Mouse (Mus musculus) activated CD4-positive, CD25-positive, alpha-beta regulatory T cell, adult 4 months (primary cell): ENCODE data around the gene Dab2ip. TPM values are rescaled to one million over a fixed set of nuclear protein-coding genes. Genes with fewer than 3 reads are reported as not detected.

Experiments used
- ATAC-seq: one replicate; pipeline ENCODE4 v1.8.0; 2017
- polyA plus RNA-seq, 2 experiments: library from polyadenylated mRNA; unstranded; fragments of 100-300 nt; shearing (Covaris generic); gene quantifications; one replicate each; pipeline ENCODE4 v1.2.1; 2017

Dab2ip gene
- polyA plus RNA-seq, 2 experiments from 2014 or later, result 0.26 to 0.68 TPM

DNA sequence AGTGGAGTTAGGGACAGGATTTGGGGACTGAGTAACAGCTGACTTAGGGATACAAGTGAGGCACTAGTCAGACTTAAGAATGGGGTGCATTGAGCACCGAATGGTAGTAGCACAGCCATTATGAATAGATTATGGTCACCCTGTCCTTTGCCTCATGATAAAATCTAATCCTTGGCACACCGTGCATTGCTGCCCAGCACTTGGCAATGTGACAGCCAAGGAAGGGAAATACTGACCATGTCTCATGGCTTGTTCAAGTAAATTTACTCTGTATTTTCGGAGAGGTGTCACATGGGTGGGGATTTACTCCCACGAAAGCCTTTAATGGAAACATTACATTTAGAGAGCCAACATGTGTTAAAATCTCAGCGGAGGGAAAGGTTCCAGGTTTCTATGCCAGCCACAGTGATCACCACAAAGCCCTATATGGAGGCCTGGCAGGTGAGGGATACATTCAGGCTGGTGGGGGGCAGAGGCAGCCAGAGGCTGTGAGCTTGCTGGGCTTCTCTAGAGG is 129.5 kb downstream of the Dab2ip start:
- ATAC-seq, result no peak

DNA sequence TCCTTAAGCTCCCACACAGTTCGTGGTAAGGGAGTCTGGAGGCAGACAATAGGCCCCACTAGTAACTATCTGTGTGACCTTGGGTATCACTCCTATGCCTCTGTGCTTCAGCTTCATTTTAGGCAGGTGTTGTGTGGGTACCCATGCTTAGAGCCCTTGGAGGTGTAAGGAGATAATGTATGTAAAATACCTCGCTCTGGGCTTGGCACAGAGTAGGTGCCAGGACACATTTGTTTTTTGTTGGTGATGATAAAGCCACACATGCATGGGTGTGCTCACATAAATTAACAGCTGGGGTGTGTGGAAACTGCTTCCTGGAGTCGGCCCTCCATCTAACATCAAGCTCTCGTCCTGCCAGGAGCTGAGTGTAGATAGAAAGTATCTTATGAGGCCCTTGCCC is 130.1 kb downstream of the Dab2ip start:
- ATAC-seq, result no peak

DNA sequence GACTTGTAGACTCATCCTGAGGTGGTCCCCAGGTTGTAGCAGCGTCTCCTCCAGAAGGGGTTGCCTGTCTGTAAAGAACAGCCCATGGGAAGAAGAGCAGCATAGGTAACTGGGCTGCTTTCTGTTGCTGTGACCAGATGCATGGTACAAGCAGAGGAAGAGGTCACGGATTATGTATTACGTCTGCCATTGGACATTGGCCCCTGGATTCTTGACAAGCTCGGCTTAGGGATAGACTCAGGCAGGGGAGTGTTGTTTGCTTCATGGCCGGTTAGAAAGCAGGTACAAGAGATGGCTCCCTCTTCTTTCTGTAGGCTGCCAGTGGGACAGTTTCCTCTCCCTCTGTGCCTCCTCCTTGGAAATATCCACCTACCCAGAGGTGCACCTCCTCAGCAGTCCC is 130.5 kb downstream of the Dab2ip start:
- no peak for ATAC-seq

DNA sequence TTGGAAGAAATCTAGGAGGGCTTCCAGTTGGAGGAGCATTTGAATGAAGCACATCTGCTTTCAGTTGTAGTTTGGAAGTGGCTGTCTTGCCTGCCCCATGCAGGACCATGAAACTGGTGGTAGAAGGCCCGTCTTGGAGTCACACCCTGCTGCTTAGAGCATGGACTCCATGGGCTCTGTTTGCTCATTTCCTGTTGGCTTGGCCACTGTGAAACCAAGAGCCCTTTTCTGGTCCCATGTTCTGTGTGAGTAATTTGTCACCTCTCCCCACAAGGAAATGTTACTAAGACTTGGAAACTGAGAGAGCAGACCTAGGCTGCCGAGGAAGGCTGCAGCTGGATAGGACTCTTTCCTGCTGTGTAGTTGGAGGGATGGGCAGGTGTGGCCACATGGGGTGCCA is 131.8 kb downstream of the Dab2ip start:
- no peak for ATAC-seq

DNA sequence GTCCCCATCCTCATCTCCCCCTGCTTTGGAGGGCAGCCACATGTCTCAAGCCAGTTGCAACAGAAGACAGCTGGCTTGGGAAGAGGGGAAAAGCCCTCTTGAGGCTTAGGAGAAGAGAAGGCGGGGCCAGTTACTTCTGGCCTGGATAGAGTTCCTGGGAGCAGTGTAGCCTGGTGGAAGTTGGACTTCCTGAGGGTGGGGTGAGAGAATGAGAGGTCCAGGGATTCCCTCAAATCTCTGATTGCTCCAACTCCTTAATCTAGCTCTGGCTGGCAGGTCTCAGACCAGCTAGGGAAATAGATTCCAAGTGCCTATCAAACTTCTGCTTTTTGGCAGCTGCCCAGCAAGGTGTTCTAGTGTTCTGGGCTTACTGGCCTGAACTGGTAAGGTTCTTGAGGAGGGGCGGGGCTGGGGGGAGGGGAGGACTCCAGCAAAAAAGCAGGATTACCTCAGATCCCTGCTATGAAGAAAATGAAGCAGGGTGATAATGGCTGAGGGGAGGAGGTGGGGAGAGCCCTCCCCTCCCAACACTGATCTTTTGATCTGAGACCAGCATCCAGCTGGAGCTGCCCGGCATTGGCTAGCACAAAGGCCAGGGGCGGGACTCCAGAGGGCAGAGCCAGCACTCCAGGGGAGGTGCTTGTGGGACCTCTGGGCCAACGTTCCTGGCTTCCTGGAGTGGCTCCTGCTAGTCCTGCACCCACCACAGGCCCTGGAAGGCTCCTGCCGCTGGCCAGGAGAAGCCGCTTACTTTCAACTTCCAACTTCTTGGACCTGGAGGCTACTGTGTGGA is 133.4 kb downstream of the Dab2ip start:
- no peak for ATAC-seq

DNA sequence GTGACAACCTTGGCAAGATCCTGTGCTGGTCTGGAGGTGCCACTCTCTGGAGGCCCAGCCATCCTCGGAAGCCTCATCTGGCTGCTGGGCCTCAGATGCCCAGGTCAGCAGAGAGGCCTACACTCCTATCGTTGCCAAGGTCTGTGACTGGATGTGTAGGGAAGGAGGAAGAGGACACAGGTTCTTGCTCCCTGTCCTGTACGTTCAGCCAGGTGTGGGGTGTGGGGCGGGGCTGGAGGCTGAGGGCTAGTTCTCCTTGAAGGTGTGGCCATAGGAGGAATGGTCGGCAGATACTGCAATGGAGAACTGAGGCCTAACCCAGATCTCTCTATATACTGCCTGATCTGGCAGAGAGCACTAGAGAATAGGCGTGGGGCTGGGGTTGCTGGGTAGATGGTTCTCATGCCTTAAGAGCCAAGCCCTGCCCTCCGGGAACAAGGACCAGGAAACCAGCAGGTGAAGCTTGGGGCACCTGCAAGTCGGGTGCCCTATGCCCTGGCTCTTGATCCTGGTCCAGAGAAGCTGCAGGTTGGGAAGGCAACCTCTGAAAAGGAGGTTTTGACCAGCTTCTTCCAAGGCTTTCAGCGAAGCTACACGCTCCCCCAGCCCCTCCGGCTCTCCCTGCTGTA is 134.3 kb downstream of the Dab2ip start:
- no peak for ATAC-seq

DNA sequence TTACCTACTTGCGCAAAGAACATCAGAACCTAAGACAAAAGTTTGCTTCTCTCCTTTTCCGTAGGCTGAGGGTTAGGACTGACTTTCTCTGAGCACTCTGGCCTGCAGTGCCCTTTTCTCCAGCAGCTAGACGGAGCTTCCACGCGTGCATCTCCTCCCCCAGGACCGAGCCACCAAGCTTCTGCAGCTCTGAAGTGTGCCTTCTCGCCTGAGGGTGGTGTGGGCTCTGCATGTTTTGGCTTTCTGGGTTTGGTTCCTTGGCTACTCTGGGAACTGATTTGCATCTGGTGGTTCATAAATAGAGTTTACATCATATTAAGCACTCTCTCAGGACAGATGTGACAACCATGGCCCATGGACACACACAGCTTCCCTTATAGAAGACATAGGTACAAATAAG is 135.0 kb downstream of the Dab2ip start:
- ATAC-seq, result no peak

DNA sequence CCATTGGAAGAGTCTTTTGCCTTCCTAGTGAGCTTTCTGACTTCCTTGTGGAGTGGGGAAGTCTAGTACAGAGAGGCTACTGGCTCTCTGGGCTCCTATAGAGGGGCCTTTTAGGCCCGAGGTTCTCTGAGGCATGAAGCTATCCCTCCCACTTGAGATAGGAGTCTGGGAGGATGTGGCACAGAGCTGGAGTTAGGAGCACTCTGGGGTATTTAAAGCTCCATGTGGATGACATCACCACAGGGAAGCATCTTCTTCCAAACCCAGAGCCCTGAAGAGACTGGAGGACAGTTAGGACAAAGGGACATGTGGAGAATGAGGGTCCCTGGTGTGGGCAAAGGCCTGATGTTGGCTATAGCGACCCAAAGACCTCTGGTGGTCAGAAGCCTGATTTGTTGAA is 136.0 kb downstream of the Dab2ip start:
- ATAC-seq, result no peak

DNA sequence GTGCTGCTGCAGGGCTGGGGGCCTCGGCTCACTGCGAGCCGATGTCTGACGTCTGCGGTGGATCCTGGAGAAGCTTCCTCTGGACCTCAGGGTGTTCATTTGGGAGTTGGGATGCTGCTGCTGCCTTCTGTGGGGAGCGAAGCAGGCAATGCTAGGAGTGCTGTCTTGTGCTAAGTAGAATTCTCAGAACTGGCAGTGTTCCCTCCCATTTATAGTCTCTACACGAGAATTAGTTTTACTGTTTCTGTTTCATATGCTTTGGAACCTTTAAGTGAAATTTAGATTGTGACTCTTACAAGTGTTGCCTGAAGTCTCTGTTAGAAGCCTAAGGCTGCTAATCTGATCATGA is 138.1 kb downstream of the Dab2ip start:
- no peak for ATAC-seq

DNA sequence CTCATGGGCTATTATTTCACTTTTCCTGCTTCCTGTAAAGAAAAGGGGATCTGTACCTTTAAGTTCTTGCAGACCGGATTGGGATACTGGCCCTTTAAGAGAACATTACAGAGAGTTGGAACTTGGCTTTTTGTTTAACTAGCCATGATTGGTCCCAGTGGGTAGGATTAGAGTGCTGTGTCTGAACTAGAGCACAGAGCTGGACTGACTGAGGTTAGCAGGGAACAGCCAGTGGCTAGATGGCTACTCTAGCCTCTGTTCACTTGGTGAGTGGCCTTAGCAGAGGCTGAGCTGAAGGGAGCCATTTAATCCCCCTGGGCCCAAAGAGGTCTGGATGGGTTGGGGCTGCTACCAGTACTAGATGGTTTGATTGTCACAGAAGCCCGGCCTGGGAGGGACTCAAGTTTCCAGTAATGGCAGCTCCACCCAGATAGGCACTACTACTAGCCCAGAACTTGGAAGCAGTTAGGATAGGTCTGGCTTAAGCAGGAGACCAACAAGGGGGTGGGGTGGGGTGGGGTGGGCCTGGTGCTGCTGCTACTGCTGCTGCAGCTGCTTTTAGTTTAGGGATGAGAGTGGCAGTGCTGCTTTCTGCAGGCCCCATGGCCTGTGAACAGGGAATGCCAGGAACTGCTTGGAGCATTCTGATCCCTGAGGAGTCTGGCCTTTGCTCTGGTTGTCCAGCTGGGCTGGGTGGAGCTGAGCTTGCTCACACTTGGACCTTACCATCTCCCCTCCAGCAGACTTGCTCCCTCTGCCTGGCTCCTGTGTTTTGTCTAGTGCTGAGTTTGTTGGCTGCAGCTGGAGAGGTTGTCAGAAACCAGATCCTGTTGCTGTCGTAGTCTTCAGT is 138.7 kb downstream of the Dab2ip start:
- ATAC-seq, result no peak

DNA sequence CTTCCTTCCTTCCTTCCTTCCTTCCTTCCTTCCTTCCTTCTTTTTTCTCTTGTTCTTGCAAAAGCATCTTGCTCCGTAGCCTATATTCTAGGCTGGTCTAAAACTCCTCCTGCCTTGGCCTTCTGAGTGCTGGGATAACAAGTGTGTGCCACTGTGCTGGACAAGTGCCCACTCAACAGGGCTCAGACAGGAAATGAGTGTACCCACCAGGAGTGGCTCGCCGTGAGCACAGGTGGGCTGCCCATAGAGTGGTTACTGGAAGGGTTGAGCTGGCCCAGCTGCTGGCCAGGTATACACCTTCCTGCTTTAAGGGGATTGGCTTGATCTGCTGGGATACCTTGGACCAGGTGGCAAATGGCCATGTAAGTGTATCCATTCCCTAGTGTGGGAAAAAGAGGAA is 139.7 kb downstream of the Dab2ip start:
- no peak for ATAC-seq

DNA sequence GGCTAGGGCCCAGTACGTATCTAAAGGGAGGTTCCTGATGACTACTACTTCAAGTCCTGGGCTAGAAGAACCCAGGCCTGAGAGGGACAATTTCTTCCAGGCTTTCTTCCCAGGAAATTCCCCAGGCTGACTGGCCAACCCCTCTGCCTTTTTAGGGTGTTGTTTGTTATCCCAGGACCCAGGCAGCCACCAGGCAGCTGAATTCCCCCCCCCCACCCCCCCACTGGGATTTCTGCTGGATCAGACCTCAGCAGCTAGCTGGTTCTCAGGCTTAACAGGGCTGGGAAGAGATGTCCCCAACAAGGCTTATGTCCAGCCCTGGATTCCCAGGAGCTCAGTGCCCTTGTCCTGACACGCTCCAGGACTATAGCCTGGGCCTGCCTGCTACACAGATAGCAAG is 142.9 kb downstream of the Dab2ip start:
- no peak for ATAC-seq

DNA sequence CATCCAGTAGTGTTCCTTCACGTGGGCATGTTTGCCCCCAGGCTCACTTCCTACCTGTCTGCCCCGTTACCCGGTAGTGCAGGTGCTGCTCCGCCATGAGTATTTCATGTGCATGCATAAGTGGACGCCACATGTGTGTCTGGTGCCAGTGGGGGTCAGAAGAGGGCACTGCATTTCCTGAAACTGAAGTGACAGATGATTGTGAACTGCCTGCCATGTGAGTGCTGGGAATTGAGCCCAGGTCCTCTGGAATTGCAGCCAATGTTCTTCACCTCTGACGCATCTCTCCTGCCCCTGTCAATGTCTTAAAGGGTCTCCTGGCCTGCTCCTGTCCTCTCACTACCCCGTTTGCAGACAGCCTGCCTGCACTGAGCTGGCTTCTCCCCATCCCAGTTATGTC is 143.9 kb downstream of the Dab2ip start:
- ATAC-seq, result no peak

DNA sequence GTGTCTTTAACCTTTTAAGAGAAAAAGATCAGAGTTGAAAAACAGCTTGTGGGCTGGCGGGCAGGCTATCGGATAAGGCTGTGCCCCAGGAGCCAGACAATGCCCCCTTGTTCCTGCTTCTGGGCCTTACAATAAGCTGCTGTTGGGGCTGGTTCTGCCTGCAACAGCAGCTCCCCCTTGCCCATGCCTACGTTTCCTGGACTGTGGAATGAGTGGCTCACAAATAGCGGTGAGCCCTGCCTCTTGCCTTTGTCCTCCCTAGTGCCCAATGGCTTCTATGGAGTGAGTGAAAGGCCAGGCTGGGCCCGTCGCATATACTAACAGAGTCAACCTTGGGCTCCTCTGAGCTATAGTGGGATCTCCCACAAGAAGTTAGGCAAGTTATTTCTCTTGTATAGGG is 144.5 kb downstream of the Dab2ip start:
- no peak for ATAC-seq

DNA sequence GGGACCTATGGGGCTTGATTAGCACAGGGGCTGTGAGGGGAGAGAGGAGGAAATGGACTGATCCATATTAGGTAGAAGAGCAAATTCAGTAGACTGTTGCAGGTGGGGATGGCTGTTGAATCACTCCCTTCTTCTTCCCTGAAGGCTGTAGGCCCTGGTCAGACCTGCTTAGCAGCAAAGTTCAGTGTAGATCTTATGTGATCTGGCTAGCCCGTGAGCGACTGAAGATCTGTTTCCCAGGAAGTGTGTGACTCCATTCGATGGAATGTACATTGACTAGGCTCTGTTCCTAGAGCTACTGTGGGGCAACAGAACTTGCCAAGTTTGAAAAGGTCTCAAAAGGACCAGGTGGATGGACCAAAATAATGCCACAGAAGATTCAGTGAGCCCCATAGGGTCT is 145.2 kb downstream of the Dab2ip start:
- no peak for ATAC-seq

DNA sequence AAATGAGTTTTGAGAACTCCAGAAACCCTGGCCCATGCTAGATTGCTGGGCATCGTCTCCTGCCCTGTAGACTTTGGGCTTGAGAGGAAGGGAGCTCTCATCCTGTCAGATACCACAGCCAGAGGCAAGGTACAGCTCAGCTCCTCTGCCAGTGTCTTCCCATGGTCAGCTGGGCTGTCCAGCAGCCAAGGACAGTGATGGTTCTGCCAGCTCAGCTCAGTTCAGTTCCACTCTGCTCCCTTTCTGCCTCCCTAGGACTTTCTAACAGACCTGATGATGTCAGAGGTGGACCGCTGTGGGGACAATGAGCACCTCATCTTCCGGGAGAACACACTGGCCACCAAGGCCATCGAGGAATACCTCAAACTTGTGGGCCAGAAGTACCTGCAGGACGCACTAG is 154.5 kb downstream of the Dab2ip start:
- no peak for ATAC-seq

DNA sequence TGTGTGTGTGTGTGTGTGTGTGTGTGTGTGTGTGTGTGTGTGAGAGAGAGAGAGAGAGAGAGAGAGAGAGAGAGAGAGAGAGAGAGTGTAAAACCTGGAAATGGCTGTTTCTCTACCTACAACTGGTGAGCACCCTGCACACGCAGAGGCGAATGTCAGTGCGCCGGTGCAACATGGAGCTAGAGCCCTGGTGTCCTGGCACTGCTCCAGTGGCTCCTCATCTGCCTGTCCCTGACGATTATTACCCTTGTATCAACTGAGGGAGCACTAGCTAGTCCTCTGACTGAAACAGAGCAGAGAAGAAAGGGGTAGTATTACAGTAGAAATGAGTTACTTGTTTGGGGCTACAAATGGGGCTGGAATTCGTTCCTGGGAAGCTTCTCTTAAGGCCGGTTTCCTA is 155.4 kb downstream of the Dab2ip start:
- ATAC-seq, result no peak

DNA sequence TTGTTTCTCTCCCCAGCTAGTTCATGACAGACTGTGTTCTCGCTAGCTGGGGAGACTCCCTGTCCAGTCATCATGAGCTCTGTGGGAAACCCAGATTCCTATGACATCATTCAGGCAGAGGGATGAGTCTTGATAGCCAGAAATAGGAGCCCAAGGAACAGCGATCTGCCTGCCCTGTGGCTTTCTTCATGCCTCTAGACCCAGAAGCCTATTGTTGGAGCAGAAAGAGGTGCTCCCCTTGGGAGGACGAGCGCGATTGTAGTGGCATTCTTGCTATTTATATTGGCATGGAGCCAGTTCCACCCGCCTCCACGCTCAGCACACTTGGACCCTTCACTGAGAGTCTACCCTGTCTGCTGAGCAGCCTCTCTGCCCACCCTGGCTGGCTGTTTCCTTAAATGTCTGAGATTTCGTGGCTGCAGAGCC is 156.7 kb downstream of the Dab2ip start:
- no peak for ATAC-seq

DNA sequence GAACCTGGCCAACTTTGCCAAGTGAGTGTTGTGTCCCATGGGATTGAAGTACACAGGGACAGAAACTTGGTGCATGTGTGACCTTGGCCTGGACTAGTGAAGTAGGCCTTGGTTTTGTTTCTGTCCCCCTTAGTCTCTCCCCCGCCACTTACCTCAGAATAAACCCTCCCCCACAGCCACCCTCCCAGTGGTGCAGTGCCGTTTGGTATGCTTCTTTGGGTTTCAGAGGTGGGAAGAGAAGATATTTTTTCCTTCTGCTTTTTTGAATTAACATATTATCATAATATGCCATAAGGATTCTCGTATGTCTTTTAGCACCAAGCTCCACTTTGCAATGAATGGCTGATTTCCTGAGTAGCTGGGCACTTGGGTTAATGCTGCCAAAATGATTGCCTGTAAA is 157.4 kb downstream of the Dab2ip start:
- ATAC-seq, result no peak

DNA sequence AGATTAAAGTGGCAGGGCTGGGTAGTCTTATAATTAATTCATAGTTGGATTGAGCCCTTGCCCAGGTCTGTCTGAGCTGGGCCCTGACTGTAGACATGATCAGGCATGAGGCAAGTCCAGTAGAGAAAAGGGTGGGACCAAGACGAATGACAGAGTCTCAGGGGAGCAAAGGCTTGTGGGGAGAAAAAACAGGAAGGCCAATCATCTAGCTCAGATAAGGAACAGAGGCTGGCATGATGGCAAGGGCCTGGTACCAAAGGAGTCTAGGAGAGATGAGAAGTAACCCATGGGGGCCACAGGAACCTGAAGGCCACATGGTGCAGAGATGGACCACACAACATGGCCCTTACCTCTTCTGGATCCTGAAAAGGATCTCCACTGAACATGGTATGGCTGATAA is 158.1 kb downstream of the Dab2ip start:
- no peak for ATAC-seq

DNA sequence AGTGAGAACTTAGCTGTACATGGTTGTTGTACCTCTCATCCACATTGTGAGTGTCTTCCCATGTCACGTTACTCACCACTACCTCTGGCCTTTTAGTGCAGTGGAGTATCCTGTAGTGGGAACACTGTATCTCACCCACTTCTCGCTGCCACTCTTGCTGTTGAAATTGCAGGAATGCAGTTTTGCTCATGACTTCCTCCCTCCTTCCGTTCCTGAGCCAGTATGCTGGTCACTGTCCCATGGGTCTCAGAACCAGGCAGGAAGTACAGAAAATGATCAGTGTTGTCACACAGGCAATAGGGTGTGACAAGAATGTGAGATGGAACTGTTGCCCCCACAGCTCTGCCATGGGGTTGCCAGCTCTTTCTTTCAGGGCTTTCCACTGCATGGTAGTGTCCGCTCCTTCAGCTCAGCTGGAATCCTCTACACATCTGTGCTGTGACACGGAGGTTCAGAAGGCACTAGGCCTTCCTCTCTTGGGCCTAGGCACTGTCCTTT is 160.0 kb downstream of the Dab2ip start:
- no peak for ATAC-seq

DNA sequence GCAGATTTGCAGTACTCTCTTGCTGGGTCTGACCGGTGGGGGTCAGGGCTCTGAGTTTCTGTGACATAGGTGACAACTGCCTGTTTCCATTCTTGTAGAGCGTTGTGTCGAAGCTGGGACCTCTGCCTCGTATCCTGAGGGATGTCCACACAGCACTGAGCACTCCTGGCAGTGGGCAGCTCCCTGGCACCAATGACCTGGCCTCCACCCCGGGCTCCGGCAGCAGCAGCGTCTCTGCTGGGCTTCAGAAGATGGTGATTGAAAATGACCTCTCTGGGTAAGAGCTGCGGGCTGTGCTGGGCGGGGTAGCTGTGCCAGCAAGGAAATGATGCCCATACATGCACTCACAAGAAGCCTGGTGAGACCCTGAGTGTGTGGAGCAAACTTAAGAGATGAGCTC is 160.6 kb downstream of the Dab2ip start:
- no peak for ATAC-seq

DNA sequence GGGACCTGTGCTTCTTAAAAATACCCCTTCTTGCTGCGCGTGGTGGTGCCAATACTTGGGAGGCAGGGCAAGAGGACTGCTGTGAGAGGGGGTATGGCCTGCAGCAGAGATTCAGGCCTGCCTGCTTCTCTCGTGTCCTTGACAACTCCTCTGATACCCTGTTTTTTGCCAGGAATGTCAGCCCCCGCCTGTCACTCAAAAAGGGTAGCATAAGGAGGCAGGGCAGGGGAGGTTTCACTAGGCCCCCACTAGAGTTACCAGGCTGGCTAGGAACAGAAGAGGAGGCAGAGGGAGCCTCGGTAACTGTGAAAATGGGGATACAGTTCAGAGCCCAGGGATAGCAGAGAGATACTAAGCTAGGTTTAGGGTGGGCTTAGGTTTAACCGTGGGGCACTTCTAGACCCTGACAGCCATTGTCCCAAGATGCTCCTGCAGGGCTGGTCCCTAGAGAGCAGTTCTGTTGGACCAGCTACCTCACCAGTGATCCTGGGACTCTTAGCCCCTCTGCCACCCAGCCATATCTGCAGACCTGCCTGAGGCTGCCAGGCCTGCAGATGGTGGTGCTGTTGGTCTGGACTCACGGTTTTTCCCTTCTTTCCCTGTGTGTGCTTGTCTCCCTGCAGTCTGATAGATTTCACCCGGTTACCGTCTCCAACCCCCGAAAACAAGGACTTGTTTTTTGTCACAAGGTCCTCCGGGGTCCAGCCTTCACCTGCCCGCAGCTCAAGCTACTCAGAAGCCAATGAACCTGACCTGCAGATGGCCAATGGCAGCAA is 161.4 kb downstream of the Dab2ip start:
- no peak for ATAC-seq
